Mouse (Mus musculus): ENCODE measurements at regions not wholly inside any gene's neighbourhood (a gene's known extent, or its start where the extent isn't known, plus 50 kb on each side); places are given as distances from the start of the nearest gene placed in this dataset.
A peak's percentile ranks its signal among the peaks of the same experiment; 100 is the strongest.

DNA sequence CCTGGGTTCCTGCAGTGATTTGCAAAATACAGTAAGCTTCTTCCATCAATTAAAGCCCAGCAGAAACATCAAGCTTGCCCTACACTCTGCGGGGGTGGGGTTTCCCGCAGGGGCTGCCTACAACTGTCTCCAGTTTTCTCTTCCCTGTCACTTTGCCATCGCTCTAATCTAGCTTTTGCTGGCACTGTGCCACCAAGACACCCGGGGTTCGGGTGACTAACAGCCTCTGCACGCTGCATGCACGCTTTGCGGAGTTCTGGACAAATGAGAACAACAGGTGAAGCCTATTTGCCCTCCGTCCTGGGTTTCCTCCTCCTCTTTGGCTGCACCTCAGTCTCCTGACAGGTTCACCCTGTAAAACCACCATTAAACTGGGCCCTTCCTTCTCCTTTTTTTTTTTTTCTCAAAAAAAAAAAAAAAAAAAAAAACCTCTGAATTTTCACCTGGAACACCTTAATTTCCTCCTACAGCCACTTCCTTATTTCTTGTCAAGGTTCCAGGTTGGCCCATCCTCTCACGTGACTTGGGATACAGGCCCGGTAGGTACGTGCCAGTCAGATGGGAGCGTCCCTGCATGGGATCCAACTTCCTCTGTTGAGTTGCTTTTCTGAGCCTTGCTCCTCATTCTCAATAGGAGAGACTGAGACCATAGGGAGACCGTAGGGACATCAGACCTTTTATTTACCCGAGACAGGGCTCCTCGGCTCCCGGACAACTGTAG is 262.7 kb downstream of the Gadd45g start:
- H3K36me3 ChIP-seq = no peaks in the 10 kb centered on the region

DNA sequence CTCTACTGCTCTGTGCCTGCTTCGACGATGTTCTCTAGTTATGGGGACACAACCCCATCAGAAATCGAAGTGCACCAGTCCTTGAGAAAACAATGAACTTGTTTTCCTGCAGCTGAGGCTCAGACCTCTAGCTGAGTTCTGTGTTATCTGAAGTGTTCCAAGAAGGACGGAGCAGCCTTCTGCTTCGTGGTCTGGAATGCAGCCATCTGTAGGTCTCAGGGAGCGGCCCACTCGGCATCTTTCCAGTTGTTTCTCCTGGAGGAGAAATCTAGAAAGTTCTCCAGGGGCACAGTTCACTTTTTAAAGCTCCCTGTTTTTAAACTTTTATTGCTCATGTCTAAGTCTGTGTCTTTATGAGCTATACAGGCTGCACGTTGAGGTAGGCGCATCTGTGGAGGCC is 264.3 kb downstream of the Gadd45g start:
- Histone ChIP-seq H3K9me3 (0 out of 2 replicates have a peak, but pooled peaks cover 4% of the 10 kb centered on the region), H3K36me3 (no peaks in the 10 kb centered on the region), H3K4me1 (replicated peaks) (peaks cover 55% of the 10 kb centered on the region), H3K4me3 (no peak overlapping the region), H3K27ac (no peak overlapping the region), H3K27me3 (ENCODE audit: insufficient read depth, poor library complexity, severe bottlenecking) (peaks cover 27% of the 10 kb centered on the region)
- WGBS = 81% methylated on average over 9 of the region's 9 CpGs
- DNase-seq (ENCODE audit: low spot score) = no peak

More for the DNA sequence above, 262.7 kb downstream of the Gadd45g start:
- no peak for DNase-seq (ENCODE audit: low spot score)
- H3K9me3 ChIP-seq = no peaks in the 10 kb centered on the region
- peaks cover 27% of the 10 kb centered on the region for H3K27me3 ChIP-seq (ENCODE audit: insufficient read depth, poor library complexity, severe bottlenecking)
- WGBS = 69% methylated on average over 17 of the region's 17 CpGs
- H3K27ac ChIP-seq = peak overlapping the region; percentile 81
- peaks cover 57% of the 10 kb centered on the region for H3K4me1 ChIP-seq (replicated peaks)
- 0 out of 2 replicates have a peak overlapping the region, but pooled peaks have one; percentile 6 for H3K4me3 ChIP-seq

DNA sequence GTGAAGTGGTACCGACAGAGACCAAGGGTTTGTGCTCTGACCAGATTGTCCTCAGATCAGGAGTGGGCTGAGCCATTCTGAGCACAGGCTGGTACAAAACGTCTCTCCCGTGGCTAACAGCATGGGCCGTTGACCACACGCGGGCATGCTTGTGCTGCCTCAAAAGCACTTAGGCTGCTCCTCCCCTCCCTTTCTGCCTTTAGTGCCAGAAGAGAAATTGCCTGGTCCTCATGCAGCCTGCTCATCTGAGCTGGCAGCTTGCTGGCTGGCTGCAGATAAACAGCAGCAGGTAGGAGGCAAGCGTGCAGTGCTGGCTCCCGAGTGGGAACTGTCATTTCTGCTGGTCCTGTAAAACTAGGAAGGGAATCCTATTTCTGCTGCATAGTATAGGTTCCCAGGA is 267.1 kb downstream of the Gadd45g start:
- H3K9me3 ChIP-seq = 0 out of 2 replicates have a peak, but pooled peaks cover 4% of the 10 kb centered on the region
- H3K27me3 ChIP-seq (ENCODE audit: insufficient read depth, poor library complexity, severe bottlenecking) = peaks cover 32% of the 10 kb centered on the region
- 54% methylated on average over 8 of the region's 8 CpGs for WGBS
- no peak overlapping the region for H3K4me3 ChIP-seq
- H3K27ac ChIP-seq = peak overlapping the region; percentile 35; the same call in 1 of the 2 replicates
- no peaks in the 10 kb centered on the region for H3K36me3 ChIP-seq
- H3K4me1 ChIP-seq (replicated peaks) = peaks cover 39% of the 10 kb centered on the region
- DNase-seq (ENCODE audit: low spot score) = no peak

DNA sequence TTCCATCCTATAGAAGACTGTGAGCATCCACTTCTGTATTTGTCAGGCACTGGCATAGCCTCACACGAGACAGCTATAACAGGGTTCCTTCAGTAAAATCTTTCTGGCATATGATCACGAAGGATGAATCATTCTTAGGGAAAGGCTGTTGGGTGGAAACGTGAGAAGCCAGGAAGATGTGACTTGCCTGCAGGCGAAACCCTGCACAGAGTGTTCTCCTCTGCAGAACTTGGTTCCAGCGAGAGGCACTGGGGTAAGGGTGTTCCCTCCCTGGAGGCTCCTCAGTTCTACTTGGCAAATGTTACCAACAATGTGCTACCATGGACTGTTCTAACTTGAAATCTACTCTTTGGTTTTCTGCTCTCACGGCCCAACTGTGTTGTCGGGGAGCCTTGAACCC is 268.0 kb downstream of the Gadd45g start:
- 0 out of 2 replicates have a peak, but pooled peaks cover 4% of the 10 kb centered on the region for H3K9me3 ChIP-seq
- peaks cover 39% of the 10 kb centered on the region for H3K4me1 ChIP-seq (replicated peaks)
- no peaks in the 10 kb centered on the region for H3K36me3 ChIP-seq
- WGBS = 90% methylated on average over 7 of the region's 7 CpGs
- DNase-seq (ENCODE audit: low spot score) = no peak
- H3K4me3 ChIP-seq = no peak overlapping the region
- H3K27me3 ChIP-seq (ENCODE audit: insufficient read depth, poor library complexity, severe bottlenecking) = peaks cover 36% of the 10 kb centered on the region
- no peak overlapping the region for H3K27ac ChIP-seq

DNA sequence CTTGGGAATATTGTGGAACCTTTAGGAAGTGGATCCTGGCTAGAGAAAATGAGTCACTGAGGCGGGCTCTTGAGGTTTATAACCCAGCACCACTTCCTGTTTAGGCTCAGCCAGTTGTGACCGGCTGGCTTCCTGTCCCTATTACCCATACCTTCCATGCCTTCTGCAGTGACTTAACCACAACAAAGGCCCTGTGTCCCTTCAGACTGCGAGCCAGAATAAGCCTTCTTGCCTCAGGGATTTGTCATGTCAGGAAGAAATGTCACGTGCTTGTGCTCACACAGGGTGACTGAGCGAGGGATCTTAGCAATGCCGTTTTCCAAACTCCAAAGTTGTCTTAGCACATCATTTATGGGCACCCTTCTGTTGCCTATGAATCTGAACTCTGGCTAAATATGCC is 268.5 kb downstream of the Gadd45g start:
- 86% methylated on average over 6 of the region's 6 CpGs for WGBS
- 0 out of 2 replicates have a peak, but pooled peaks cover 4% of the 10 kb centered on the region for H3K9me3 ChIP-seq

DNA sequence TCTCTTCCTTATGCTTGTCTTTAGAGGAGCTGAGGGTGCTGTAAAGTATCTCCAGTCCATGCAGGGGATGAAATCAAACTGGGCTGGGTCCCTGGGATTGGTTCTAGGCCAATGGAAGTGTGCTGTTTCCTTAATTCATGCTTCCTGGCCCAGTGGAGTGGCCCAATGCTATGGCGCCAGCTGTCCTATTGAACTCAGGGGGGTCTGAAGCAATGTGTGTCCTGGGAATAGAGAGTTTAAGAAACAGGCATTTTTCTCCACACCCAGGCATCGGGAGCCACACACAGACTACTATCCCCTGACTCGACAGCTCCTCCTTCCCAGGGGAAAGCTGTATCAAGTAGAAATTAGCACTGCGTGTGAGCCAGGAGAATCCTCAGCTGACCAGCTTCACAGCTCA is 269.8 kb downstream of the Gadd45g start:
- Histone ChIP-seq H3K27ac (no peak overlapping the region), H3K4me1 (replicated peaks) (peaks cover 43% of the 10 kb centered on the region), H3K4me3 (no peak overlapping the region), H3K9me3 (0 out of 2 replicates have a peak, but pooled peaks cover 4% of the 10 kb centered on the region), H3K36me3 (no peaks in the 10 kb centered on the region), H3K27me3 (ENCODE audit: insufficient read depth, poor library complexity, severe bottlenecking) (peaks cover 33% of the 10 kb centered on the region)
- no peak for DNase-seq (ENCODE audit: low spot score)
- 74% methylated on average over 4 of the region's 4 CpGs for WGBS

More for the DNA sequence above, 268.5 kb downstream of the Gadd45g start:
- Histone ChIP-seq H3K4me1 (replicated peaks) (peaks cover 40% of the 10 kb centered on the region), H3K36me3 (no peaks in the 10 kb centered on the region), H3K4me3 (no peak overlapping the region), H3K27ac (no peak overlapping the region), H3K27me3 (ENCODE audit: insufficient read depth, poor library complexity, severe bottlenecking) (peaks cover 36% of the 10 kb centered on the region)
- no peak for DNase-seq (ENCODE audit: low spot score)

DNA sequence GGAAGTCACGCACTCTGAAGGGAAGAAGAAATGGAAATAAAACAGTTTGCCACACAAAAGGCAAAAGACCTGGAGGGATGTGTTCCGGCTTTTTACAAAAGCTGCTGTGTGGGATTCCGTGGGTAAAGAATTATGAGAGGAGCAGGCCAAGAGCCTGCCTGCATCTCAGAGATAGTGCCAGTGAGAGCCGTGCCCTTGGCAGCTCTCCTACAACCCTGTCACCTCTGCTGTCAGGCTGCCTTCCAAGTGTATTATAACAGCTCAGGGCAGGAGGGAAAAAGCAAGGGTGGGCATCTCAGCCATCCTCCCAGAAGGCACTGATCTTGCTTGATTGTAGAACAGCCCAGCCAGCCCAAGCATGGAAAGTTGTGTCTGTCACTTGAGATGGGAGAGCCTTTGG is 270.3 kb downstream of the Gadd45g start:
- no peak for DNase-seq (ENCODE audit: low spot score)
- Histone ChIP-seq H3K27me3 (ENCODE audit: insufficient read depth, poor library complexity, severe bottlenecking) (peaks cover 28% of the 10 kb centered on the region), H3K4me3 (no peak overlapping the region), H3K9me3 (0 out of 2 replicates have a peak, but pooled peaks cover 4% of the 10 kb centered on the region), H3K36me3 (no peaks in the 10 kb centered on the region), H3K27ac (no peak overlapping the region), H3K4me1 (replicated peaks) (peaks cover 48% of the 10 kb centered on the region)
- 82% methylated on average over 4 of the region's 4 CpGs for WGBS

DNA sequence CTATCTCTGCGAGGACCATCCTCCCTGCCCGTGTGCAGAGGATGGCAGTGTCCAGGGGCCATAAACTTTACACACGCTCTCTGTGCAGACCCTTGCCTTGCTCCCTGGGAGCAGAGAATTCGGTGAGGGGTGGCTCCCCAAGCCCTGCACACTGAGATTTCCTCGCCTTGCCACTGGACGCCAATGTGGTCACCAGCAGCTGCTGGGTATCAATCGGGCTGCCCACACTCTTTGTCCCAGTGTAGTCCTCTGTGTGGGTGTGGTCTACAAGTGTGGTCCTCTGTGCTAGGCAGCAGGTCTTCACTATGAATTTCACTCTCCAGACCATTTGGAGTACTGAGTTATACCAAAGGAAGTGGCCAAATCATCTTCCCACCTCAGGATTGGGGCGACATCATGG is 274.3 kb downstream of the Gadd45g start:
- H3K27ac ChIP-seq = peak overlapping the region; percentile 40; the same call in 1 of the 2 replicates
- peaks cover 40% of the 10 kb centered on the region for H3K4me1 ChIP-seq (replicated peaks)
- no peaks in the 10 kb centered on the region for H3K36me3 ChIP-seq
- no peak for DNase-seq (ENCODE audit: low spot score)
- H3K4me3 ChIP-seq = no peak overlapping the region
- H3K9me3 ChIP-seq = no peaks in the 10 kb centered on the region
- WGBS = 87% methylated on average over 8 of the region's 8 CpGs
- H3K27me3 ChIP-seq (ENCODE audit: insufficient read depth, poor library complexity, severe bottlenecking) = peaks cover 9% of the 10 kb centered on the region; the same call in 1 of the 2 replicates

DNA sequence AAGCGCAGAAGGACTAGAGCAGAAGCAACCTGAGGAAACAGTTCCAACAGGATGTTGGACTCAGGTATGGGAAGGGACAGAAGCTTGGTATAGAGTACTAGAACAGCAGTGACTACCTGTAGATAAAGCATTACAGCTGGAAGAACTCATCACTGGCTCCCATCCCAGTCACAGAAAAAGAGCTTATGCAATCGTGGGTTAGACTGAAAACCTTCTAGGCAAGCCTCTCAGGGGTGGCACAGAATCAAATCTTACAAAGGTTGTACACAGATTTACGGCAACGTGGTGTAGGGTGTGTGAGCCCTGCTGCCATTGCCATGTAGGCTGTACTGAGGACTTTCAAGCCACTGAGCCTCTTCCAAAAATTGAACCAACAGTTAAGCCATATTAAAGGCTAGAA is 278.6 kb downstream of the Gadd45g start:
- H3K27ac ChIP-seq = no peak overlapping the region
- H3K9me3 ChIP-seq = no peaks in the 10 kb centered on the region
- no peaks in the 10 kb centered on the region for H3K36me3 ChIP-seq
- peaks cover 17% of the 10 kb centered on the region for H3K4me1 ChIP-seq (replicated peaks)
- H3K27me3 ChIP-seq (ENCODE audit: insufficient read depth, poor library complexity, severe bottlenecking) = peaks cover 3% of the 10 kb centered on the region; the same call in 1 of the 2 replicates
- WGBS = 85% methylated on average over 4 of the region's 4 CpGs
- H3K4me3 ChIP-seq = no peak overlapping the region
- no peak for DNase-seq (ENCODE audit: low spot score)

DNA sequence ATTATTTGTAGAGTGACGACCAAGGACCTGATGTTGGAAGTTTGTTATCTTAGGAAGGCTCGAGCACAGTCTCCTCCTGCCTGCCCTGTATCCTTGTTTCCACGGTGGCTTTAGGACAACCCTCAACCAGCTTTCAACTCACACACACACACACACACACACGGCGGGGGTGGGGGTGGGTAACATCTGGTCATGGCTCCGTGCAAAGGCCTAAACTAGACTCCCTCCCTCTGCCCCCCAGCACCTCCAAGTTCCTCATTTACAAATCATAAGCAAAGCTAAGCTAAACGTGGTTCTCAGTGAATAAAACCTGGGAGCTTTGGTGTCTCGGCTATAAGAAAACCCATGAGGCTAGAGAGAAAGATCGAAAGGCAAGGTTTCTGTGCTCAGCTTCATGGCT is 281.3 kb downstream of the Gadd45g start:
- Histone ChIP-seq H3K4me1 (replicated peaks) (no peaks in the 10 kb centered on the region; the same call in 1 of the 2 replicates), H3K27ac (no peak overlapping the region), H3K9me3 (peaks cover 17% of the 10 kb centered on the region), H3K27me3 (ENCODE audit: insufficient read depth, poor library complexity, severe bottlenecking) (0 out of 2 replicates have a peak, but pooled peaks cover 3% of the 10 kb centered on the region), H3K4me3 (no peak overlapping the region), H3K36me3 (no peaks in the 10 kb centered on the region)
- no peak for DNase-seq (ENCODE audit: low spot score)
- 86% methylated on average over 9 of the region's 9 CpGs for WGBS

DNA sequence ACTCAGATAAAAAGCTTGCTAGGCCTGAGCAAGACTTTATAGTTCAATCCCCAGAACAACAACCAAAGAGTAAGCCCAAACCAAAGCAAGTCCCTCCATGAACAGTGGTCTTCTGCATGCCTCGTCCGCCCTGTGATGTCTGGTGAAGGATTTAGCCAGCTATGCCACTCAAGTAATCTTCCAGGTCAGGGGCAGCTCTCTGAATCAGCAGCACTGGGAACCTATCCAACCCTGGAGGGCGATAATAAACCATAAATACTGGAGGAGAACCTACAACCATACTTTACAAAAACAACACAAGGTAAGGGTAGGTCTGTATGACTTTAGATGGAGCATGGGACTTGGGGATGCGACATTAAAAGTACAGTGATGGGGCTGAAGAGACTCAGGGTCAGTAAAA is 283.0 kb downstream of the Gadd45g start:
- Histone ChIP-seq H3K9me3 (peaks cover 17% of the 10 kb centered on the region), H3K27ac (no peak overlapping the region), H3K4me3 (no peak overlapping the region), H3K27me3 (ENCODE audit: insufficient read depth, poor library complexity, severe bottlenecking) (0 out of 2 replicates have a peak, but pooled peaks cover 3% of the 10 kb centered on the region), H3K4me1 (replicated peaks) (peaks cover 6% of the 10 kb centered on the region; the same call in 1 of the 2 replicates), H3K36me3 (no peaks in the 10 kb centered on the region)
- DNase-seq (ENCODE audit: low spot score) = no peak
- 89% methylated on average over 4 of the region's 4 CpGs for WGBS

DNA sequence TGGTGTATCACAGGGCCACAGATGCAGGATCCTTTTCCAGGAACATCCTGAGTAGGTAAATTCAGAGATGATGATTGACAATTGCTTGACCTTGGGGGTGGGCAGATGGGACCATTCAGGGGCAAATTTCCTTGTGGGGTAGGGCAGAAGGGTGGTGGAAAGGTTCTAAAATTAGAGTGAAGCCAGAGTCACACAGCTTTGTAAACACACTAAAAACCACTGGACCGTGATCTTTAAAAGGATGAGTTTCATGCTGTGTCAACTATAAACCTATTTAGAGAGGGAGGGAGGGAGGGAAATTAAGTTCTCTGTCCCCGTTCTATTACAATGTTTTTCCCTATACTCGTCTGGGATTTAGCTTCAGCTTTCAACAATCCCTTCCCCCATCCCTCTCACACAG is 286.7 kb downstream of the Gadd45g start:
- Histone ChIP-seq H3K36me3 (no peaks in the 10 kb centered on the region), H3K27me3 (ENCODE audit: insufficient read depth, poor library complexity, severe bottlenecking) (0 out of 2 replicates have a peak, but pooled peaks cover 3% of the 10 kb centered on the region), H3K4me3 (no peak overlapping the region), H3K9me3 (peaks cover 17% of the 10 kb centered on the region), H3K27ac (peak overlapping the region; percentile 23; the same call in 1 of the 2 replicates), H3K4me1 (replicated peaks) (peaks cover 6% of the 10 kb centered on the region; the same call in 1 of the 2 replicates)
- no peak for DNase-seq (ENCODE audit: low spot score)
- 66% methylated on average over 3 of the region's 3 CpGs for whole genome bisulfite sequencing

DNA sequence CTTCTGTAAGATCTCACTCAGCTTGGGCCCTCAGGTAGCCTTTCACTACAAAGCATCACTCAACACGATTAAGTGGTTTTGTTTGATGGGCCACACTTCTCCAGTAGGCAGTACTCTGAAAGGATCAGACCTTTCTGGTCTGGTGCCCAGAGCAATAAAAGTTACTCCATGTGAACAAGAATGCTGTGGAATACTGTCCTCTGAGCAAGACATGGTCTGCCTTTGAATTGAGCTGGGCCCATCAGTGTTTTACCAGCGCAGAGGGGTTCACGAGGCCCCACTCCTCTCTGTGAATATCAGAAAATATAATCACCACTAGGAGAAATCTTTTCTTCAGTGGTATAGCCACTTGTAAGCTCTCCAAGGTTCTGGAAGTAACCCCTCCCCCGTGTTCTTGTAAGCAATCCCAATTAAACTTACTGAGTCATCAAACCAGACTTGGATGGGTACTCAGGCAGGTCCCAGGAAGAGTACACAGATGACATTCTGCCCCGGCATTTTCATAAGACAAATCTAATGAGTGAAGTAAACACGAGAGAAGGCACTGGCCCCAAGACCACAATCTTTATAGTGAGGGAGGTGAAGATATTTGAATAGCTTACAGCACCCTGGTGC is 292.0 kb downstream of the Gadd45g start:
- no peaks in the 10 kb centered on the region for H3K9me3 ChIP-seq
- no peak overlapping the region for H3K27ac ChIP-seq
- no peaks in the 10 kb centered on the region for H3K27me3 ChIP-seq (ENCODE audit: insufficient read depth, poor library complexity, severe bottlenecking)
- no peak for DNase-seq (ENCODE audit: low spot score)
- H3K36me3 ChIP-seq = no peaks in the 10 kb centered on the region
- H3K4me3 ChIP-seq = no peak overlapping the region
- 83% methylated on average over 6 of the region's 6 CpGs for WGBS
- H3K4me1 ChIP-seq (replicated peaks) = peaks cover 6% of the 10 kb centered on the region

All from hindbrain, embryonic 10.5 days (tissue).